22 mouse cellular contexts compared by ENCODE assay signal in genomic region chr5:38636301-38636749, GRCm38 (mm10). TPM values are rescaled to one million over a fixed set of nuclear protein-coding genes. Genes with fewer than 3 reads are reported as not detected.
DNase-seq lines count a peak whose midpoint lies in the region; ATAC-seq and TF ChIP-seq lines count a peak whose summit lies in the region.
"Had no signal": no experiment of that assay in that cellular context is flagged by ENCODE, and none has a peak within 500 bp of the region (broad histone marks: within the 10 kb centered on the region; RNA-seq: fewer than 3 reads in every experiment).

No protein-coding gene starts in this region.

- H3K4me3 ChIP-seq in hindbrain, postnatal 0 days (ENCODE audit: low read length), result no peak overlapping the region
- no peak overlapping the region for H3K4me3 ChIP-seq in hindbrain, embryonic 10.5 days
- H3K4me3 ChIP-seq: erythroblast, embryonic 14.5 days; heart, embryonic 15.5 days; left cerebral cortex, adult 2 months; limb, embryonic 12.5 days; liver, embryonic 12.5 days; megakaryocyte, embryonic 14.5 days; midbrain, embryonic 15.5 days; neural tube, embryonic 15.5 days had no signal

- H3K36me3 ChIP-seq in hindbrain, postnatal 0 days (ENCODE audit: insufficient read depth, low read length), result no peaks in the 10 kb centered on the region
- no peaks in the 10 kb centered on the region for H3K36me3 ChIP-seq in hindbrain, embryonic 10.5 days
- H3K36me3 ChIP-seq: heart, embryonic 15.5 days; limb, embryonic 12.5 days; liver, embryonic 12.5 days; midbrain, embryonic 15.5 days; neural tube, embryonic 15.5 days had no signal

- TF ChIP-seq CTCF in hindbrain, postnatal 0 days (IDR thresholded peaks at IDR 0.05; ENCODE audit: low read depth), result no peak

- WGBS in hindbrain, postnatal 0 days, result 57% methylated on average over 5 of the region's 5 CpGs
- 79% methylated on average over 5 of the region's 5 CpGs for WGBS in hindbrain, embryonic 10.5 days

- H3K9ac ChIP-seq in hindbrain, postnatal 0 days (replicated peaks; ENCODE audit: low read length), result no peak overlapping the region
- H3K9ac ChIP-seq: heart, embryonic 15.5 days; limb, embryonic 12.5 days; liver, embryonic 12.5 days; midbrain, embryonic 15.5 days; neural tube, embryonic 15.5 days had no signal

- no peak overlapping the region for H3K27ac ChIP-seq in hindbrain, postnatal 0 days
- H3K27ac ChIP-seq in hindbrain, embryonic 10.5 days, result no peak overlapping the region
- H3K27ac ChIP-seq: heart, embryonic 15.5 days; left cerebral cortex, adult 2 months; limb, embryonic 12.5 days; liver, embryonic 12.5 days; midbrain, embryonic 15.5 days; neural tube, embryonic 15.5 days had no signal

- peak; percentile 35 for DNase-seq in hindbrain, postnatal 0 days (ENCODE audit: low spot score)
- no peak for DNase-seq in hindbrain, embryonic 10.5 days (ENCODE audit: low spot score)
- peak; percentile 88 for DNase-seq in cerebellum, adult 9-10 months
- DNase-seq in retina, embryonic 14.5 days (ENCODE audit: low spot score), result peak; percentile 7
- no peak for DNase-seq in adrenal gland, postnatal 10 days
- no peak for DNase-seq in thymus, postnatal 36 days
- DNase-seq in layer of hippocampus, postnatal 25 days (ENCODE audit: extremely low spot score in 1 of 2, low spot score in 1 of 2), result no peak
- DNase-seq: adrenal gland, adult 8-10 months; gastrocnemius, postnatal 10 days; kidney, adult 8-10 months; kidney, postnatal 25 days; lung, adult 2 months; thymus, postnatal 14 days had no signal

- H3K9me3 ChIP-seq in hindbrain, postnatal 0 days (ENCODE audit: low read length), result no peaks in the 10 kb centered on the region
- no peaks in the 10 kb centered on the region for H3K9me3 ChIP-seq in hindbrain, embryonic 10.5 days
- H3K9me3 ChIP-seq: heart, embryonic 15.5 days; limb, embryonic 12.5 days; liver, embryonic 12.5 days; megakaryocyte, embryonic 14.5 days; midbrain, embryonic 15.5 days; neural tube, embryonic 15.5 days had no signal

- no peaks in the 10 kb centered on the region for H3K27me3 ChIP-seq in hindbrain, postnatal 0 days (ENCODE audit: insufficient read depth, low read length)
- no peaks in the 10 kb centered on the region for H3K27me3 ChIP-seq in hindbrain, embryonic 10.5 days (ENCODE audit: insufficient read depth, poor library complexity, severe bottlenecking)
- H3K27me3 ChIP-seq: heart, embryonic 15.5 days; limb, embryonic 12.5 days; liver, embryonic 12.5 days; midbrain, embryonic 15.5 days; neural tube, embryonic 15.5 days had no signal

- ATAC-seq in hindbrain, postnatal 0 days, result peak; percentile 55
- ATAC-seq in cerebellum, adult (ENCODE audit: insufficient number of reproducible peaks, low FRiP score, low TSS enrichment), result peak; percentile 92
- ATAC-seq: liver, embryonic 12.5 days; midbrain, embryonic 15.5 days had no signal

- no peak overlapping the region for H3K4me2 ChIP-seq in hindbrain, postnatal 0 days (ENCODE audit: low read depth, low read length)
- H3K4me2 ChIP-seq: heart, embryonic 15.5 days; limb, embryonic 12.5 days; liver, embryonic 12.5 days; midbrain, embryonic 15.5 days; neural tube, embryonic 15.5 days had no signal

- H3K4me1 ChIP-seq in hindbrain, postnatal 0 days (ENCODE audit: insufficient read depth, low read length), result no peaks in the 10 kb centered on the region
- no peaks in the 10 kb centered on the region; the same call in 1 of the 2 replicates for H3K4me1 ChIP-seq in hindbrain, embryonic 10.5 days (replicated peaks)
- H3K4me1 ChIP-seq: heart, embryonic 15.5 days; liver, embryonic 12.5 days; megakaryocyte, embryonic 14.5 days; midbrain, embryonic 15.5 days; neural tube, embryonic 15.5 days had no signal

RNA-seq across cellular contexts. Expression of gene Zfp518b, which starts 48.3 kb away (rescaled TPM):
- total RNA-seq in hindbrain, postnatal 0 days (2014; rRNA removed), result 46.3 and 51.3 TPM in 2 replicates
- polyA plus RNA-seq in hindbrain, postnatal 0 days (2015; fragmentation: Nextera tagmentation; extraction: Ambion mirVana), result 12.8 and 13.8 TPM in 2 replicates
- 32.4 and 38.1 TPM in 2 replicates for polyA plus RNA-seq in hindbrain, embryonic 10.5 days (2016; fragmentation: Nextera tagmentation; extraction: Ambion mirVana)
- total RNA-seq in adrenal gland, postnatal 10 days (2021), result 1 to 10 TPM; 5.4 to 8.8 TPM
- total RNA-seq in layer of hippocampus, postnatal 25 days (2021), result 10 to 100 TPM; 16.4 to 16.5 TPM

Comparison
In these comparisons a context has a peak if more than half of its experiments do, and no peak if none do; other contexts are left out.
1. DNase-seq: peak in hindbrain, postnatal 0 days (single experiment), cerebellum, adult 9-10 months (single experiment) and retina, embryonic 14.5 days (single experiment); none in hindbrain, embryonic 10.5 days (single experiment), adrenal gland, postnatal 10 days (single experiment), thymus, postnatal 36 days (0 of 2) and layer of hippocampus, postnatal 25 days (0 of 2).